Mouse (Mus musculus): Measurements from ENCODE around the gene Gm20431. TPM values are rescaled to one million over a fixed set of nuclear protein-coding genes. Genes with fewer than 3 reads are reported as not detected.

Gm20431 gene
- polyA plus RNA-seq, 1 experiment, result 15.1 TPM

DNA sequence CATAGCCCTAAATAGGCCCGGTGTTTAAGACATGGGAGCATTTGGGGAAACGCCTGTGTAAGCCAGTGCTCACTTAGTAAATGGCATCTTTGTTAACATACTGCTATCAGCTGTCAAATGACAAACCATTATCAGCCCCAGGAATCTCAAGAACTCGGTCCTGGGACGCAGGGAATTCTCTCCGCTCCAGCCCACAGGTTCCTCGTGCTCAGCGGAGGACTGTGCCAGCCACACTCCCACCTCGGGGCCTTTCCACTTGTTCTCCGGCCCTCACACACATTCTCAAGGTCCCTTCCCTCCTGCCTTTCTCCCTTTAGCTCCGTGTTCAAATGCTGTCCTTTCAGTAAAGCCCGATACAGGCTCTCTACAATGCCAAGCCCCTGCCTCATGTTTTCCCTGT is 2.6 kb downstream of the Gm20431 start:
- H3K4me3 ChIP-seq (replicated peaks; ENCODE audit: insufficient read depth, low read depth, low read length), result no peak overlapping the region
- WGBS, result 73% methylated on average over 11 of the region's 11 CpGs

GRCm38 (mm10) chr2:167657973-167658372 is 3.3 kb downstream of the Gm20431 start:
- Histone ChIP-seq H3K4me1 (ENCODE audit: control insufficient read depth, insufficient read depth, low read length) (peaks cover 11% of the 10 kb centered on the region), H3K27me3 (ENCODE audit: control insufficient read depth, insufficient read depth, low read length) (no peaks in the 10 kb centered on the region), H3K4me3 (replicated peaks; ENCODE audit: insufficient read depth, low read depth, low read length) (no peak overlapping the region), H3K27ac (ENCODE audit: insufficient read depth, low read length) (no peak overlapping the region)
- 56% methylated on average over 4 of the region's 4 CpGs for WGBS
- no peak for DNase-seq
- TF ChIP-seq POLR2A (IDR thresholded peaks at IDR 0.05; ENCODE audit: borderline replicate concordance, insufficient read depth, low read length), result no peak
- TF ChIP-seq CTCF (IDR thresholded peaks at IDR 0.05; ENCODE audit: borderline replicate concordance, insufficient read depth, low read depth, low read length), result no peak

More for the DNA sequence above, 2.6 kb downstream of the Gm20431 start:
- DNase-seq, result no peak
- Histone ChIP-seq H3K27me3 (ENCODE audit: control insufficient read depth, insufficient read depth, low read length) (no peaks in the 10 kb centered on the region), H3K27ac (ENCODE audit: insufficient read depth, low read length) (no peak overlapping the region), H3K4me1 (ENCODE audit: control insufficient read depth, insufficient read depth, low read length) (peaks cover 11% of the 10 kb centered on the region)
- TF ChIP-seq CTCF (IDR thresholded peaks at IDR 0.05; ENCODE audit: borderline replicate concordance, insufficient read depth, low read depth, low read length), result no peak
- TF ChIP-seq POLR2A (IDR thresholded peaks at IDR 0.05; ENCODE audit: borderline replicate concordance, insufficient read depth, low read length), result no peak

DNA sequence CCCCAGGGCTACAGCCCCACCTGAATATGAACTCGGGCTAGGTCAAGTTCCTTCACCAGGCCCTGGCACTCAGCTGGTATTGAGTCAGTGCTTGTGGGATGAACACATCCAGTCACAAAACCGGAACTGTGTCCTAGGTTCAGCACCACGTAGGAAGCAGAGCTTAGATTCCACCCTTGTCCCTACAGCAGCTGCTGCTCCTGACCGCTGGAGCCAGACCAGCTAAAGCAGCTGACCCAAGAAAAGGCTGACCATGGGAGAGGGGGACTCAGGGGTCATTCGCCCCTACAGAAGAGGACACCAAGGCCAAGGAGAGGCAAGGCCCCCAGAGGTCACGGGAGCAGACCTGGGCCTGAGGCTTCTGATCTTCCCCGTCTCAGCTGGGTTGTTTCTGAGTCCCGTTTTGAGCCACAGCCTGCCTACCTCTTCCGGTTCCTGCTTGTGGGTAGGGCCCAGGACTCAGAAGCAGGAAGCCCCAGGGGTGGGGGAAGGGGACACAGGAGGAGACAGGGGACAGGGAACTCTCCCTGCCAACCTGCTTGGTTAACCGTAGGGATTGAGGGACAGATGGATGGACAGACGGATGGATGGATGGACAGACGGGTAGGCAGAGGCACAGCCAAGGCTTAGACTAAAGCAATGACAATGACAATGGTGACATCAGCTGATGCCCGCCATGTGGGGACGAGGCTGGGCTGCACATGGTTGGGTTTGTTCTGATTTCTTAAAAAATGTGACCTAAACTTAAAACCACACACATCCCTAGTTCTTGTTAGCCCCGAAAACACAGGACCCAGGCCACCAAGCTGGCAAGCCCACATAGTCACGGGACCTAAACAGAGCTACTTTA is 4.4 kb downstream of the Gm20431 start:
- TF ChIP-seq POLR2A (IDR thresholded peaks at IDR 0.05; ENCODE audit: borderline replicate concordance, insufficient read depth, low read length) (no peak), CTCF (IDR thresholded peaks at IDR 0.05; ENCODE audit: borderline replicate concordance, insufficient read depth, low read depth, low read length) (no peak)
- no peak overlapping the region for H3K4me3 ChIP-seq (replicated peaks; ENCODE audit: insufficient read depth, low read depth, low read length)
- 70% methylated on average over 16 of the region's 16 CpGs for WGBS
- DNase-seq, result no peak
- peaks cover 12% of the 10 kb centered on the region for H3K4me1 ChIP-seq (ENCODE audit: control insufficient read depth, insufficient read depth, low read length)
- no peak overlapping the region for H3K27ac ChIP-seq (ENCODE audit: insufficient read depth, low read length)
- H3K27me3 ChIP-seq (ENCODE audit: control insufficient read depth, insufficient read depth, low read length), result no peaks in the 10 kb centered on the region

DNA sequence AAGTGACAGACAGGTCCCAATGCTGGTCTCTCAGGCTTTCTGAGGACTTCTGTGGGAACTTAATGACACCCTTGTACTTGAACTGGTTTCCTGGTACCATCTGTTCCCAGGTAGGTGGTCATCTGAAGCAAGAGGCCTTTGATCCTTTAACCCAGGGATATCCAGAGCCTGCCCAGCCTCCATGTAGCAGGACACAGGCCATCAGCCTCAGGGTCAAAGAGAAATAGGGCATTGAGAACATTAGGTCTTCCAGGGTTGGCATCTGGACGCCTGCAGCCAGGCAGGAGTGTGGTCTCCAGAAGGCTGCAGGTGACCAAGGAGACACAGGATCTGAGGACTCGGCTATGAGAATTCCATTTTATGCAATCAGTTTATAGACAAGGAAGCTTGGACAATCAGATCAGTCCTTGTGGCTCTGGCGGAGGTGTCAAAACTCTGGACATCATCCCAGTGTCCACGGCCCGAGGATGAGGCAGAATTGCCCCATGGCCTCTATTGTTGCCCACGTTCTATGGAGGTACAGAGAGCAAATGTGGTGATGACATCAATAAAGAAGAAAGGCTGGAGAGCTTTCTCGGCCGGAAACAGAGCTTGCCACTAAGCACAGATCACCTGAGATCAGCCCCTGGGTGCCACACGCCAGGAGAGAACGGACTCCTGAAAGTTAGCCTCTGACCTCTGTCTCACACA is 6.2 kb downstream of the Gm20431 start:
- H3K27me3 ChIP-seq (ENCODE audit: control insufficient read depth, insufficient read depth, low read length), result no peaks in the 10 kb centered on the region
- H3K4me3 ChIP-seq (replicated peaks; ENCODE audit: insufficient read depth, low read depth, low read length), result no peak overlapping the region
- no peak for DNase-seq
- H3K27ac ChIP-seq (ENCODE audit: insufficient read depth, low read length), result no peak overlapping the region
- 76% methylated on average over 10 of the region's 10 CpGs for WGBS
- TF ChIP-seq CTCF (IDR thresholded peaks at IDR 0.05; ENCODE audit: borderline replicate concordance, insufficient read depth, low read depth, low read length), result no peak
- TF ChIP-seq POLR2A (IDR thresholded peaks at IDR 0.05; ENCODE audit: borderline replicate concordance, insufficient read depth, low read length), result no peak
- peaks cover 15% of the 10 kb centered on the region for H3K4me1 ChIP-seq (ENCODE audit: control insufficient read depth, insufficient read depth, low read length)

DNA sequence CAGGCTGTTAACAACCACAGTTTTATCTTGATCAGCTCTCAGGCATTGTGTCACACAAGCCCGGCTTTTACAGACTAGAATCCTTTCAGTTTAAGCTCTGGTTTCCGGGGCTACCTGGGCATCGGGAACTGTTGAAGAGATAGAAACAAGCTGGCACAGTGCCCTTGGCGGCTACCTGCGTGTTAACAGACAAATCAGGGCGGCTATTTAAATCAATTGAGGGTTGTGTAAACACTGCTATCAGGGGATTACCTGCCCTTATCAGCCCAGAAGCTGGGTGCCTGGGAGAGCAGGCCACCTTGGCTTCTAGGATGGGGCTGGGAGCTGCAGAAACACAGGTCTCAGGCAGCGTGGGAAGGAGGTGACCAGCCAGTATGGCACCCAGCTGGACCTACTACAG is 8.6 kb downstream of the Gm20431 start:
- no peak overlapping the region for H3K27ac ChIP-seq (ENCODE audit: insufficient read depth, low read length)
- 62% methylated on average over 7 of the region's 7 CpGs for WGBS
- H3K4me3 ChIP-seq (replicated peaks; ENCODE audit: insufficient read depth, low read depth, low read length), result no peak overlapping the region
- peaks cover 8% of the 10 kb centered on the region; the same call in 1 of the 2 replicates for H3K4me1 ChIP-seq (ENCODE audit: control insufficient read depth, insufficient read depth, low read length)
- DNase-seq, result no peak
- no peak for TF ChIP-seq POLR2A (IDR thresholded peaks at IDR 0.05; ENCODE audit: borderline replicate concordance, insufficient read depth, low read length)
- TF ChIP-seq CTCF (IDR thresholded peaks at IDR 0.05; ENCODE audit: borderline replicate concordance, insufficient read depth, low read depth, low read length), result no peak
- H3K27me3 ChIP-seq (ENCODE audit: control insufficient read depth, insufficient read depth, low read length), result no peaks in the 10 kb centered on the region

GRCm38 (mm10) chr2:167651622-167652021 is 9.7 kb downstream of the Gm20431 start:
- peaks cover 8% of the 10 kb centered on the region; the same call in 1 of the 2 replicates for H3K4me1 ChIP-seq (ENCODE audit: control insufficient read depth, insufficient read depth, low read length)
- H3K27me3 ChIP-seq (ENCODE audit: control insufficient read depth, insufficient read depth, low read length), result no peaks in the 10 kb centered on the region
- no peak overlapping the region for H3K4me3 ChIP-seq (replicated peaks; ENCODE audit: insufficient read depth, low read depth, low read length)
- peak in 1 of 2 experiments; percentile 43 for DNase-seq
- 64% methylated on average over 9 of the region's 9 CpGs for WGBS
- H3K27ac ChIP-seq (ENCODE audit: insufficient read depth, low read length), result peak overlapping the region; percentile 57; the same call in 1 of the 2 replicates
- TF ChIP-seq CTCF (IDR thresholded peaks at IDR 0.05; ENCODE audit: borderline replicate concordance, insufficient read depth, low read depth, low read length), result no peak
- TF ChIP-seq POLR2A (IDR thresholded peaks at IDR 0.05; ENCODE audit: borderline replicate concordance, insufficient read depth, low read length), result no peak

GRCm38 (mm10) chr2:167649290-167650032 is 11.8 kb downstream of the Gm20431 start:
- WGBS, result 74% methylated on average over 12 of the region's 12 CpGs
- TF ChIP-seq CTCF (IDR thresholded peaks at IDR 0.05; ENCODE audit: borderline replicate concordance, insufficient read depth, low read depth, low read length) (no peak), POLR2A (IDR thresholded peaks at IDR 0.05; ENCODE audit: borderline replicate concordance, insufficient read depth, low read length) (no peak)
- no peaks in the 10 kb centered on the region for H3K27me3 ChIP-seq (ENCODE audit: control insufficient read depth, insufficient read depth, low read length)

More at GRCm38 (mm10) chr2:167649290-167650032, 11.8 kb downstream of the Gm20431 start:
- peaks cover 8% of the 10 kb centered on the region; the same call in 1 of the 2 replicates for H3K4me1 ChIP-seq (ENCODE audit: control insufficient read depth, insufficient read depth, low read length)
- no peak overlapping the region for H3K4me3 ChIP-seq (replicated peaks; ENCODE audit: insufficient read depth, low read depth, low read length)
- H3K27ac ChIP-seq (ENCODE audit: insufficient read depth, low read length), result no peak overlapping the region
- DNase-seq, result no peak

Measured in cerebellum, adult 2 months (tissue).